Mouse (Mus musculus) CH12.LX (cell line): Measurements from ENCODE around the gene Macrod1. TPM values are rescaled to one million over a fixed set of nuclear protein-coding genes. Genes with fewer than 3 reads are reported as not detected.
A peak's percentile ranks its signal among the peaks of the same experiment; 100 is the strongest.

Source experiments
- DNase-seq: peaks from one replicate; pipeline ENCODE4 v3.0.0-alpha.2; 2013; ENCODE audit errors: extremely low read depth
- H3K27ac ChIP-seq: 2 replicates; pipeline ENCODE4 v1.5.1; 2012; ENCODE audit warnings: low read depth, mild to moderate bottlenecking, control low read depth, moderate library complexity; ENCODE audit not compliant: insufficient read depth
- H3K27me3 ChIP-seq: replicated peaks from 2 replicates; pipeline ENCODE3; 2012; ENCODE audit warnings: inconsistent platforms
- H3K36me3 ChIP-seq, 2 experiments: replicated peaks in 1 of 2; 2 replicates each; pipeline versions ENCODE3 to v1.6.1; 2012; ENCODE audit warnings: inconsistent platforms in 1 of 2, low read length in 1 of 2, mild to moderate bottlenecking in 1 of 2, mixed read lengths in 1 of 2, moderate library complexity in 1 of 2; ENCODE audit not compliant: control insufficient read depth in 1 of 2, insufficient read depth in 1 of 2
- H3K4me1 ChIP-seq, 2 experiments: 2 replicates each; pipeline ENCODE4 v1.6.1; 2012; ENCODE audit warnings: inconsistent platforms in 1 of 2, moderate library complexity in 1 of 2; ENCODE audit not compliant: insufficient read depth in 2 of 2, control insufficient read depth in 1 of 2
- H3K4me2 ChIP-seq: 2 replicates; pipeline ENCODE4 v1.6.1; 2012; ENCODE audit warnings: low read depth, mild to moderate bottlenecking, control low read depth; ENCODE audit not compliant: poor library complexity, insufficient read depth, severe bottlenecking
- H3K4me3 ChIP-seq, 3 experiments: fragments of 150-350 bp in 1 of 3; sonication (generic) in 1 of 3; replicated peaks in 1 of 3; 2 replicates each; pipeline versions ENCODE3 to v1.5.1; 2011 to 2012; ENCODE audit warnings: low read depth in 2 of 3, low read length in 2 of 3, mild to moderate bottlenecking in 2 of 3, moderate library complexity in 2 of 3, control low read depth in 1 of 3, improper control_type of control experiment in 1 of 3, inconsistent platforms in 1 of 3, mixed read lengths in 1 of 3; ENCODE audit not compliant: poor library complexity in 1 of 3
- H3K79me2 ChIP-seq: replicated peaks from 2 replicates; pipeline ENCODE4 v1.6.1; 2012; ENCODE audit warnings: mild to moderate bottlenecking, moderate library complexity; ENCODE audit not compliant: control insufficient read depth, poor library complexity, insufficient read depth, severe bottlenecking; ENCODE audit errors: extremely low read depth
- H3K9ac ChIP-seq: 2 replicates; pipeline ENCODE4 v1.6.1; 2012; ENCODE audit warnings: low read depth, mild to moderate bottlenecking, control low read depth, moderate library complexity; ENCODE audit not compliant: insufficient read depth
- H3K9me3 ChIP-seq: replicated peaks from 2 replicates; pipeline ENCODE3; 2012; ENCODE audit warnings: low read length, inconsistent platforms, mixed read lengths
- BHLHE40 ChIP-seq: IDR thresholded peaks from 2 replicates; pipeline ENCODE4 v1.6.1; 2011; ENCODE audit warnings: mild to moderate bottlenecking, low read depth, low read length, improper control_type of control experiment
- CHD1 ChIP-seq: IDR thresholded peaks from 2 replicates; pipeline ENCODE4 v1.6.1; 2012; ENCODE audit warnings: low read depth, low read length, improper control_type of control experiment, inconsistent platforms
- CTCF ChIP-seq, 2 experiments: IDR thresholded peaks in 1 of 2; conservative IDR thresholded peaks in 1 of 2; 2 replicates each; pipeline ENCODE4 v1.5.1; 2011 to 2012; ENCODE audit warnings: low read depth in 2 of 2, low read length in 2 of 2, improper control_type of control experiment in 1 of 2, inconsistent platforms in 1 of 2, mild to moderate bottlenecking in 1 of 2, moderate library complexity in 1 of 2
- E2F4 ChIP-seq: IDR thresholded peaks from 2 replicates; pipeline ENCODE4 v1.6.1; 2011; ENCODE audit warnings: low read depth, low read length, improper control_type of control experiment; ENCODE audit not compliant: insufficient replicate concordance
- ELF1 ChIP-seq: IDR thresholded peaks from 2 replicates; pipeline ENCODE4 v1.6.1; 2014; ENCODE audit warnings: low read depth, mild to moderate bottlenecking, inconsistent platforms, low read length, improper control_type of control experiment
- EP300 ChIP-seq: IDR thresholded peaks from 2 replicates; pipeline ENCODE4 v1.6.1; 2011; ENCODE audit warnings: low read length, improper control_type of control experiment
- GABPA ChIP-seq: IDR thresholded peaks from 2 replicates; pipeline ENCODE4 v1.6.1; 2012; ENCODE audit warnings: low read depth, low read length, improper control_type of control experiment, inconsistent platforms; ENCODE audit not compliant: insufficient replicate concordance
- IRF4 ChIP-seq: IDR thresholded peaks from 2 replicates; pipeline ENCODE4 v1.6.1; 2014; ENCODE audit warnings: low read depth, mild to moderate bottlenecking, inconsistent platforms, low read length, improper control_type of control experiment
- KAT2A ChIP-seq: IDR thresholded peaks from 2 replicates; pipeline ENCODE4 v1.6.1; 2012; ENCODE audit warnings: low read length, improper control_type of control experiment, inconsistent platforms; ENCODE audit not compliant: insufficient replicate concordance
- MAFK ChIP-seq: IDR thresholded peaks from 2 replicates; pipeline ENCODE4 v1.6.1; 2011; ENCODE audit warnings: low read length, improper control_type of control experiment; ENCODE audit not compliant: insufficient replicate concordance
- MAX ChIP-seq: IDR thresholded peaks from 2 replicates; pipeline ENCODE4 v1.6.1; 2011; ENCODE audit warnings: low read length, improper control_type of control experiment
- MAZ ChIP-seq: IDR thresholded peaks from 2 replicates; pipeline ENCODE4 v1.6.1; 2012; ENCODE audit warnings: low read depth, mild to moderate bottlenecking, inconsistent platforms, low read length, improper control_type of control experiment, moderate library complexity
- MXI1 ChIP-seq: IDR thresholded peaks from 2 replicates; pipeline ENCODE4 v1.6.1; 2011; ENCODE audit warnings: mild to moderate bottlenecking, low read depth, low read length, improper control_type of control experiment
- MYC ChIP-seq: IDR thresholded peaks from 2 replicates; pipeline ENCODE4 v1.6.1; 2011; ENCODE audit warnings: low read depth, mild to moderate bottlenecking, improper control_type of control experiment, low read length
- NELFE ChIP-seq: IDR thresholded peaks from 2 replicates; pipeline ENCODE4 v1.6.1; 2011; ENCODE audit warnings: low read depth, low read length, improper control_type of control experiment
- NRF1 ChIP-seq: IDR thresholded peaks from 2 replicates; pipeline ENCODE4 v1.6.1; 2014; ENCODE audit warnings: low read depth, mild to moderate bottlenecking, inconsistent platforms, low read length, improper control_type of control experiment, moderate library complexity
- PAX5 ChIP-seq: IDR thresholded peaks from 2 replicates; pipeline ENCODE4 v1.6.1; 2012; ENCODE audit warnings: low read length, inconsistent platforms, mixed read lengths
- POLR2A ChIP-seq: IDR thresholded peaks from 2 replicates; pipeline ENCODE4 v1.6.1; 2011; ENCODE audit warnings: low read depth, mild to moderate bottlenecking, improper control_type of control experiment, low read length
- POLR2AphosphoS2 ChIP-seq: IDR thresholded peaks from 2 replicates; pipeline ENCODE4 v1.6.1; 2011; ENCODE audit warnings: low read depth, low read length, improper control_type of control experiment
- RAD21 ChIP-seq: IDR thresholded peaks from 2 replicates; pipeline ENCODE4 v1.6.1; 2011; ENCODE audit warnings: low read depth, mild to moderate bottlenecking, low read length, improper control_type of control experiment, moderate library complexity
- RCOR1 ChIP-seq: conservative IDR thresholded peaks from 2 replicates; pipeline ENCODE4 v1.6.1; 2012; ENCODE audit warnings: low read depth, mild to moderate bottlenecking, inconsistent platforms, low read length, improper control_type of control experiment
- SIN3A ChIP-seq: IDR thresholded peaks from 2 replicates; pipeline ENCODE4 v1.6.1; 2012; ENCODE audit warnings: low read length, improper control_type of control experiment, inconsistent platforms
- TCF12 ChIP-seq: IDR thresholded peaks from 2 replicates; pipeline ENCODE4 v1.6.1; 2014; ENCODE audit warnings: low read depth, mild to moderate bottlenecking, inconsistent platforms, low read length, improper control_type of control experiment
- UBTF ChIP-seq: IDR thresholded peaks from 2 replicates; pipeline ENCODE4 v1.6.1; 2012; ENCODE audit warnings: low read depth, mild to moderate bottlenecking, inconsistent platforms, low read length, improper control_type of control experiment, moderate library complexity
- USF1 ChIP-seq: IDR thresholded peaks from 2 replicates; pipeline ENCODE4 v1.6.1; 2014; ENCODE audit warnings: low read depth, mild to moderate bottlenecking, inconsistent platforms, low read length, improper control_type of control experiment
- ZC3H11A ChIP-seq: IDR thresholded peaks from 2 replicates; pipeline ENCODE4 v1.6.1; 2012; ENCODE audit warnings: low read depth, mild to moderate bottlenecking, inconsistent platforms, low read length, improper control_type of control experiment
- ZKSCAN1 ChIP-seq: IDR thresholded peaks from 2 replicates; pipeline ENCODE4 v1.6.1; 2012; ENCODE audit warnings: low read depth, inconsistent platforms, low read length, improper control_type of control experiment, borderline replicate concordance
- ZMIZ1 ChIP-seq: IDR thresholded peaks from 2 replicates; pipeline ENCODE4 v1.6.1; 2012; ENCODE audit warnings: low read depth, mild to moderate bottlenecking, inconsistent platforms, low read length, improper control_type of control experiment
- ZNF384 ChIP-seq: IDR thresholded peaks from 2 replicates; pipeline ENCODE4 v1.6.1; 2012; ENCODE audit warnings: low read depth, low read length, improper control_type of control experiment, inconsistent platforms
- dilution Hi-C: fragments of 300-500 bp; cut with MboI; formaldehyde crosslinking; loops from 2 replicates; pipeline ENCODE4 v1.14.3; 2020; ENCODE audit warnings: low sequenced_read_pairs; ENCODE audit not compliant: extremely low pct_unique_long_range_greater_than_20kb, extremely low pct_ligation_motif_present
- in situ Hi-C: fragments of 300-500 bp; cut with MboI; formaldehyde crosslinking; loops from 3 replicates; pipeline ENCODE4 v1.14.3; 2019; ENCODE audit warnings: low sequenced_read_pairs, low pct_ligation_motif_present, low pct_unique_long_range_greater_than_20kb, mixed read lengths
- polyA plus RNA-seq: library from polyadenylated mRNA; unstranded; fragments of >175 nt; gene quantifications from 2 replicates; pipeline ENCODE4 v1.2.1, GENCODE M21; 2012; ENCODE audit warnings: low read depth; ENCODE audit not compliant: insufficient read length
- total RNA-seq, 2 experiments: library from RNA; depleted of rRNA; stranded (reverse); fragments of 300-350 nt in 1 of 2; fragments of >200 nt in 1 of 2; gene quantifications; 2 replicates each; pipeline ENCODE4 v1.2.3; 2012 to 2014

Macrod1 gene
- total and polyA plus RNA-seq, 3 experiments = 1.0 TPM; not detected in 2

- Histone ChIP-seq H3K4me3 (no peak overlapping the region), H3K4me2 (no peak overlapping the region), H3K9me3 (no peaks in the 10 kb centered on the region), H3K27ac (no peak overlapping the region), H3K27me3 (no peaks in the 10 kb centered on the region), H3K4me1 (peaks cover 6 to 15% of the 10 kb centered on the region in 2 experiments; a peak in 3 of 4 replicates), H3K9ac (no peak overlapping the region), H3K79me2 (peaks cover 3% of the 10 kb centered on the region; the same call in 1 of the 2 replicates), H3K36me3 (peaks cover 27 to 53% of the 10 kb centered on the region in 2 experiments)
- TF ChIP-seq E2F4 (no peak), NELFE (no peak), CHD1 (no peak)
- in situ Hi-C loops (no loop called here), dilution Hi-C loops (no loop called here)
- no peak for DNase-seq
Measured at GRCm38 (mm10) chr19:7014481-7015135, 42.0 kb upstream of the Macrod1 start.

GRCm38 (mm10) chr19:7017541-7018457, 38.8 kb upstream of the Macrod1 start:
- H3K79me2 ChIP-seq = peaks cover 3% of the 10 kb centered on the region; the same call in 1 of the 2 replicates
- peak overlapping the region; percentile 86 for H3K27ac ChIP-seq
- H3K4me1 ChIP-seq = peaks cover 13 to 27% of the 10 kb centered on the region in 2 experiments
- DNase-seq = peak; percentile 93
- in situ Hi-C loops = no loop called here
- H3K4me3 ChIP-seq = peak overlapping the region; percentile 69 to 84 (median 76)
- H3K9ac ChIP-seq = peak overlapping the region; percentile 65
- dilution Hi-C loops = no loop called here
- no peaks in the 10 kb centered on the region for H3K27me3 ChIP-seq
- no peaks in the 10 kb centered on the region for H3K9me3 ChIP-seq
- peak overlapping the region; percentile 82 for H3K4me2 ChIP-seq
- peaks cover 43 to 69% of the 10 kb centered on the region in 2 experiments for H3K36me3 ChIP-seq
- TF ChIP-seq PAX5 = no peak
- TF ChIP-seq MAX = peak; percentile 47; the same call in 1 of the 2 replicates
- TF ChIP-seq UBTF = 0 out of 2 replicates have a peak, but pooled peaks have one; percentile 49
- no peak for TF ChIP-seq GABPA
- no peak for TF ChIP-seq ZC3H11A
- no peak for TF ChIP-seq ZKSCAN1
- TF ChIP-seq USF1 = no peak
- no peak for TF ChIP-seq CTCF (conservative IDR thresholded peaks at IDR 0.05 in 1 of 2, IDR thresholded peaks at IDR 0.05 in 1 of 2; ENCODE audit: low read depth in 2 of 2, low read length in 2 of 2)
- peak; percentile 87; the same call in 1 of the 2 replicates for TF ChIP-seq TCF12
- no peak for TF ChIP-seq ZNF384
- no peak for TF ChIP-seq NRF1
- TF ChIP-seq RAD21 = no peak
- TF ChIP-seq RCOR1 = no peak; the same call in 1 of the 2 replicates
- TF ChIP-seq CHD1 = peak; percentile 67; the same call in 1 of the 2 replicates
- TF ChIP-seq SIN3A = peak; percentile 95; the same call in 1 of the 2 replicates
- peak; percentile 68; the same call in 1 of the 2 replicates for TF ChIP-seq MYC
- peak; percentile 70 for TF ChIP-seq POLR2A
- no peak; the same call in 1 of the 2 replicates for TF ChIP-seq POLR2AphosphoS2
- peak; percentile 88 for TF ChIP-seq IRF4
- TF ChIP-seq EP300 = peak; percentile 83
- TF ChIP-seq ELF1 = peak; percentile 85
- TF ChIP-seq ZMIZ1 = peak; percentile 76
- peak; percentile 57; the same call in 1 of the 2 replicates for TF ChIP-seq BHLHE40
- TF ChIP-seq MAZ = peak; percentile 85
- 0 out of 2 replicates have a peak, but pooled peaks have one; percentile 23 for TF ChIP-seq MAFK
- TF ChIP-seq MXI1 = peak; percentile 79
- TF ChIP-seq KAT2A = 0 out of 2 replicates have a peak, but pooled peaks have one; percentile 40
